Mouse (Mus musculus): ENCODE data around the gene Tmem136. TPM values are rescaled to one million over a fixed set of nuclear protein-coding genes. Genes with fewer than 3 reads are reported as not detected.

Gene Tmem136
- total and polyA plus RNA-seq, 3 experiments: 0.17 to 3.8 (median 0.34) TPM

GRCm38 (mm10) chr9:43115431-43116133 lies 788 bp downstream of the Tmem136 start:
- no peak for TF ChIP-seq CTCF (conservative IDR thresholded peaks at IDR 0.05 in 1 of 2, IDR thresholded peaks at IDR 0.05 in 1 of 2; ENCODE audit: low read depth in 2 of 2, low read length in 2 of 2)
- no peak for TF ChIP-seq NRF1 (IDR thresholded peaks at IDR 0.05; ENCODE audit: low read depth, low read length)
- TF ChIP-seq ETS1 (conservative IDR thresholded peaks at IDR 0.05; ENCODE audit: low read depth, low read length): no peak
- TF ChIP-seq JUND (conservative IDR thresholded peaks at IDR 0.05; ENCODE audit: low read depth, low read length): no peak
- TF ChIP-seq PAX5 (IDR thresholded peaks at IDR 0.05; ENCODE audit: low read length): no peak
- no peak for TF ChIP-seq HCFC1 (IDR thresholded peaks at IDR 0.05; ENCODE audit: low read depth, low read length)
- TF ChIP-seq SMC3 (IDR thresholded peaks at IDR 0.05; ENCODE audit: low read depth, low read length): no peak
- TF ChIP-seq JUN (IDR thresholded peaks at IDR 0.05; ENCODE audit: insufficient read depth, low read depth, low read length): no peak
- TF ChIP-seq E2F4 (IDR thresholded peaks at IDR 0.05; ENCODE audit: insufficient replicate concordance, low read depth, low read length): no peak
- TF ChIP-seq TBP (conservative IDR thresholded peaks at IDR 0.05; ENCODE audit: low read depth, low read length): no peak
- 0 out of 4 replicates have a peak, but pooled peaks cover 0 to 2% of the 10 kb centered on the region in 2 experiments for H3K4me1 ChIP-seq (ENCODE audit: control insufficient read depth in 1 of 2, insufficient read depth in 2 of 2)
- DNase-seq (ENCODE audit: extremely low read depth): no peak
- peak overlapping the region in 2 of 3 experiments; percentile 52 to 89 for H3K4me3 ChIP-seq (replicated peaks in 1 of 3; ENCODE audit: low read depth in 2 of 3, low read length in 2 of 3, poor library complexity in 1 of 3)
- H3K79me2 ChIP-seq (replicated peaks; ENCODE audit: control insufficient read depth, extremely low read depth, insufficient read depth, poor library complexity, severe bottlenecking): no peaks in the 10 kb centered on the region
- H3K27ac ChIP-seq (ENCODE audit: insufficient read depth, low read depth): no peak overlapping the region
- peak overlapping the region; percentile 94 for H3K4me2 ChIP-seq (ENCODE audit: insufficient read depth, low read depth, poor library complexity, severe bottlenecking)
- H3K9ac ChIP-seq (ENCODE audit: insufficient read depth, low read depth): peak overlapping the region; percentile 91
- dilution Hi-C loops (cut with MboI; ENCODE audit: extremely low pct_ligation_motif_present, extremely low pct_unique_long_range_greater_than_20kb, low sequenced_read_pairs): no loop called here
- H3K9me3 ChIP-seq (replicated peaks; ENCODE audit: low read length): no peaks in the 10 kb centered on the region
- H3K36me3 ChIP-seq (replicated peaks in 1 of 2; ENCODE audit: control insufficient read depth in 1 of 2, insufficient read depth in 1 of 2, low read length in 1 of 2): peaks cover 0 to 9% of the 10 kb centered on the region in 2 experiments
- H3K27me3 ChIP-seq (replicated peaks): no peaks in the 10 kb centered on the region
- in situ Hi-C loops (cut with MboI; ENCODE audit: low pct_ligation_motif_present, low pct_unique_long_range_greater_than_20kb, low sequenced_read_pairs): no loop called here

- 0 out of 4 replicates have a peak, but pooled peaks cover 0 to 2% of the 10 kb centered on the region in 2 experiments for H3K4me1 ChIP-seq (ENCODE audit: control insufficient read depth in 1 of 2, insufficient read depth in 2 of 2)
- H3K9ac ChIP-seq (ENCODE audit: insufficient read depth, low read depth): no peak overlapping the region
- H3K9me3 ChIP-seq (replicated peaks; ENCODE audit: low read length): no peaks in the 10 kb centered on the region
- no peak overlapping the region for H3K4me3 ChIP-seq (replicated peaks in 1 of 3; ENCODE audit: low read depth in 2 of 3, low read length in 2 of 3, poor library complexity in 1 of 3)
- no peak for DNase-seq (ENCODE audit: extremely low read depth)
- no peaks in the 10 kb centered on the region for H3K79me2 ChIP-seq (replicated peaks; ENCODE audit: control insufficient read depth, extremely low read depth, insufficient read depth, poor library complexity, severe bottlenecking)
- H3K27me3 ChIP-seq (replicated peaks): no peaks in the 10 kb centered on the region
- no peak for TF ChIP-seq CTCF (conservative IDR thresholded peaks at IDR 0.05 in 1 of 2, IDR thresholded peaks at IDR 0.05 in 1 of 2; ENCODE audit: low read depth in 2 of 2, low read length in 2 of 2)
- TF ChIP-seq CHD1 (IDR thresholded peaks at IDR 0.05; ENCODE audit: low read depth, low read length): no peak
- TF ChIP-seq TCF12 (IDR thresholded peaks at IDR 0.05; ENCODE audit: low read depth, low read length): no peak
- TF ChIP-seq CHD2 (IDR thresholded peaks at IDR 0.05; ENCODE audit: low read length): no peak
- TF ChIP-seq KAT2A (IDR thresholded peaks at IDR 0.05; ENCODE audit: insufficient replicate concordance, low read length): no peak
- no peak for TF ChIP-seq MAX (IDR thresholded peaks at IDR 0.05; ENCODE audit: low read length)
- TF ChIP-seq PAX5 (IDR thresholded peaks at IDR 0.05; ENCODE audit: low read length): no peak
- TF ChIP-seq RCOR1 (conservative IDR thresholded peaks at IDR 0.05; ENCODE audit: low read depth, low read length): no peak
- no peak for TF ChIP-seq BHLHE40 (IDR thresholded peaks at IDR 0.05; ENCODE audit: low read depth, low read length)
- TF ChIP-seq UBTF (IDR thresholded peaks at IDR 0.05; ENCODE audit: low read depth, low read length): no peak
- no peak overlapping the region for H3K27ac ChIP-seq (ENCODE audit: insufficient read depth, low read depth)
- H3K36me3 ChIP-seq (replicated peaks in 1 of 2; ENCODE audit: control insufficient read depth in 1 of 2, insufficient read depth in 1 of 2, low read length in 1 of 2): peaks cover 0 to 14% of the 10 kb centered on the region in 2 experiments
- in situ Hi-C loops (cut with MboI; ENCODE audit: low pct_ligation_motif_present, low pct_unique_long_range_greater_than_20kb, low sequenced_read_pairs) (no loop called here), dilution Hi-C loops (cut with MboI; ENCODE audit: extremely low pct_ligation_motif_present, extremely low pct_unique_long_range_greater_than_20kb, low sequenced_read_pairs) (no loop called here)
- no peak overlapping the region for H3K4me2 ChIP-seq (ENCODE audit: insufficient read depth, low read depth, poor library complexity, severe bottlenecking)
These were observed 1.5 kb downstream of the Tmem136 start for GRCm38 (mm10) chr9:43114833-43115232.
